Mouse (Mus musculus) CH12F3 (cell line): ENCODE results near the gene Sirt3.
"Not testable (repeated sequence)": the region's sequence is repeated elsewhere in the genome, so short reads cannot be mapped to it uniquely, and the experiment has no call there.

ENCODE experiments used
- in situ Hi-C: fragments of 300-500 bp; cut with MboI; formaldehyde crosslinking; loops from 2 replicates; pipeline ENCODE4 v1.14.3; 2020; ENCODE audit warnings: low sequenced_read_pairs

Sirt3 gene

DNA sequence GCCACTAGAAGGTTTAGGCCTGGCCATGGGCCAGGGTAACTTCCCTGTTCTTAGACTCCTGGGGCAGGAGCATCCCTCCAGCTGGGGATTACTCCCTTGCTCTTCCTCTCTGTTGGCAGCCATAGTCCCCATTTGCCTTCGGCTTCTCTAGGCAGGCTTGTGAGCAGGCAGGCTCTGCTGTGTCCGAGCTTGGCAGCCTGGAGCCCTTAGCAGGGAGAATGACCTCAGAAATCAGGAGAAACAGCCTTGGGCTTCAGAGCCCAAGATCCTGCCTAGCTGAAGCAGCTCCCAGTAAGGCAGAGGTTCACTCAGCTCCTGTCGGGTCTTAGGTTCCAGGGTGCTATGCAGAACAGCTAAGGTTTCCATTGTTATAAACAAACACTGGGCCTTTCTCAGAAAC lies 17.0 kb upstream of the Sirt3 start:
- in situ Hi-C loops: no loop called here

GRCm38 (mm10) chr7:140897863-140898262 lies 15.8 kb upstream of the Sirt3 start:
- in situ Hi-C loops: no loop called here

GRCm38 (mm10) chr7:140894611-140895010 lies 12.5 kb upstream of the Sirt3 start:
- in situ Hi-C loops: no loop called here

GRCm38 (mm10) chr7:140894031-140894430 lies 11.9 kb upstream of the Sirt3 start:
- in situ Hi-C loops: no loop called here

- in situ Hi-C loops: not testable (repeated sequence)
These were observed 8.5 kb upstream of the Sirt3 start for GRCm38 (mm10) chr7:140890636-140891035.

DNA sequence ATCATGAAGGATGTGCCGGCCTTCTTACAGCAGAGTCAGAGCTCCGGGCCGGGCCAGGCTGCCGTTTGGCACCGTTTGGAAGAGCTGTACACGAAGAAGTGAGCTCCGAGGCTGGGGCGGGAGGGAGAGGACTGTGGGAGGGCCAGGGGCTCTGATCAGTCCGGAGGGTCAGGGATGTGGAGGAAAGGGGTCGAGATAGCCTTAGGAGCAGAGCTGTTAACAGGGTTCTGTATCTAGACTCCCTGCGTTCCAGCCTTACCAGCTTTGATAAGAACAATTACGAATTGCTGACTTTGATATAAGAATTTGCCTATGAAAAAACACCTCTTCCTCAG lies 327 bp upstream of the Sirt3 start:
- in situ Hi-C loops: no loop called here

DNA sequence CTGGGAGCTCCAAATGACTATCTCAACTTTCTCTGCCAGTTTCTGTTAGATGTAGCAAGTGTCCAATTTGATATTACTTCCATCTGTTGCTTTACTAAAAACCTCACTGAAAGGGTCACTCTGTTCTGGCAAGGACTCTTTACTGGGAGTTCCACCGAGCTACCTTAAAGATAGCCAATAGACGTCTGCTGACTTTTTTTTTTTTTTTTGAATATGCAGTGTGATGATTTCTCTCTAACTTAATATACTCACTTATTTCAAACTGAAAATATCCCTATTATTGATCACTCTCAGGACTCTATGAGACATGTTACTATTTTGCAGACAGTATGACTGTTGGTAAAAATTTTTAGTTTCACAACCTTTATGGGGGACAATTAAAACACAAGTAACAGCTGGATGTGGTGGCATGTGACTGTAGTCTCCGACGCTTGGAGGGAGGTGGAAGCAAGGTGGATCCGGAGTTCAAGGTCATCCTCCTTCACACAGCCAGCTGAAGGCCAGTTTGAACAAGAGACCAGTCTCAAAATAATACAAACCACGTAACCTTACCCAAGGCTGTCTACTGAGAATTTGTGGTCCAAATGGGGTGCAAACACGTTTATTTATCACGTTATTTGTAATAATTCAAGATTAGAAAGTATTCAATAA lies 1.1 kb downstream of the Sirt3 start:
- in situ Hi-C loops: no loop called here

DNA sequence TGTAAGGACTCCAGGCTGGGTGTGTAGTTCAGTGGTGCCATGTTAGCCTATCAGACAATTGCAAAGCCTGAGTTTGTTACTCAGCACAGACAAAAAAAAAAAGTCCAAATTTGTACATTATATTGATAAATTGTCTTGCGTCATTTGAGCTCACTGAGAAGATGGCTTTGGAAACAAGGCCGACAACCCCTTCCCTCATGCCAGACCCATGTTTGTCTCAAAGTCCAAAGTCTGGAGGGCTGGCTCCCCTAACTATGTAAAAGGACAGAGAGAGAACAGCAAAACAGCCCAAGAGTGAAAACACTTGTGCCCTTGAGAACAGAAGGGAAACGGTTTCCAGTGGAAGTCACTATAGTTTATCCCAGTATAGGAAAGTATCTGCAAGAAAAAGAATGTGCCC lies 1.7 kb downstream of the Sirt3 start:
- in situ Hi-C loops: no loop called here

DNA sequence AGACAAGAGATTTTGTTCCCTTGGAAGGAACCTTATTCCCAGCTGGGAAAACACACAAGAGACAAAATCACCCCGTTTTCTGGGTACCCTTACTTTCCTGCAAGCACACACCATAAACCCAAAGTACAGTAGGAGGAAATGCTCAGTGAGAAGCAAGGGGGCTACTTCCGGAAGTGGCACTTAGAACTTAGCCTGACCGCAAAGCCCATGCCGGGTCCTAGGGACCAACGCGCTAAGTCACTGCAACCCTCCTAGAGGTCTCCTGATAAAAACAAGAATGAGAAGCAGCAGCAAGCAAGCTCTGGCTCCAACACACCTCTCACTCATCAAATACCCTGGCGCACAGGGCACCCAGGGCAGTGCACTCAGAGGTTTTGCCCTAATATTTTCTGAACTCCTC lies 2.8 kb downstream of the Sirt3 start:
- in situ Hi-C loops: no loop called here

DNA sequence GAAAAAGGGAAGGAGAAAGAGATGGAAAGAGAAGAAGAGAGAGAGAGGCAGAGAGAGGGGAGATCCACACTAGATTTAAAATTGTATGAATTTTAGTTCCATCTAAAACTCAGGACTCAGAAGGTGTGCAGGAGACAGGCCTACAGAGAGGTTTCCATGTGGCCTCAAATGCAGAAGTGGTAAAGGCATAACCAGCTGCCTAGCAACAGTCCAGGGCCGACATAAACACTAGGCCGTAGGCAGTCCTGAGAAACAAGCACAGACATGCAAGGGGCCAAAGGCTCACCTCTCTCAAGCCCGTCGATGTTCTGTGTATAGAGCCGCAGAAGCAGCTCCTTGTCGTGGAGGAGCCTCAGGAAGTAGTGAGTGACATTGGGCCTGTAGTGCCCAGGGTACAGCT lies 4.7 kb downstream of the Sirt3 start:
- in situ Hi-C loops: no loop called here

DNA sequence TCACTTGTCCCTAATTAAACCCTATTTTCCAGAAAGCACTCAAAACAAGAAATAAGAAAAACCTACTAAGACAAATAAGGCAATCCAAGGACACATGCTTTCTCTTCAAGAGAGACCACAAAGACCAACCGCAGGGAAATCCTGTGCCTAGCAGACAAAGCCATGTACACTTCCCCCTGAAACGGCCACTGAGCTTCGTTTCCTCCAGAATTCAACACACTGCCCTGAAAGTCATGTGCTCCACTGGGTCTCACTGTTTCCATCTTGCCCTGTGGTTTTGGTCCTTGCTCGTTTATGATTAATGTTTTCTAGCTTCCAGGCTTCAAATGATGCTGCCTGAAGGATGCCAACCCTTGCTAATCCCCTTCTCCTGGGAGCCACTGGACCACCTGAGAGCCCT lies 7.9 kb downstream of the Sirt3 start:
- in situ Hi-C loops: no loop called here

DNA sequence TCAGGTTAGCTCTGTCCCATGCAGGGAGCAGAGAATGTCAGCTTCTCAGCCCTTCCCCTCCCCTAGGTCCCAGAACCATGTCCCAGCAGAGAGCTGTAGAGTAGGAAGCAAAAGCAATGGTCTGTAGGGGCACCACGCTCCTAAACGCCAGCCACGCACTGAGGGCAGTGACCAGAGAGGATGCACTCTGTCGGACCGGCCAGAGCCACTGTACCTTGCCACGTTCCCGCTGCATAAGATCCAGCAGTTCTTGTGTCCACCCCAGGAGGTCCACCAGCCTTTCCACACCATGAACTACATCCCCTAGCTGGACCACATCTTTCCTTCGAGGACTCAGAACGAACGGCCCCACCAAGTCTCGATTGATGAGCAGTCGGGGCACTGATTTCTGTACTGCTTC lies 17.3 kb downstream of the Sirt3 start:
- in situ Hi-C loops: no loop called here

DNA sequence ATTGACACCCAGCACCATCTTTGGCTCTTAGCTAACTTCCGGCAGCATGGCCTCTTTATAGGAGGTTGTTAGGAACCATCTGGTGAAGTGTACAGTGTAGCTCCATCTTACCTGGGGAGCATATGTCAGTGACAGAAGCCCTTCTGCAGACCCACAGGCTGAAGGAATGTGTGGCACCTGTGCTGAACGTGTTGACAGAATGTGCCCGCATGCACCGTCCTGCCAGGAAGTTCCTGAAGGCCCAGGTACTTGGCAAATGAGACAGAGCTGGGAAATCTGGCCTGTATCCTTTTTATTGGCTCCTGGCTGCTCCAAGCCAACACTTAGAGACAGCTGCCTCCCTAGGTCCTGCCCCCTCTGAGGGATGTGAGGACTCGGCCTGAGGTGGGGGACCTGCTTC lies 21.4 kb downstream of the Sirt3 start:
- in situ Hi-C loops: no loop called here

GRCm38 (mm10) chr7:140859997-140860396 lies 22.1 kb downstream of the Sirt3 start:
- in situ Hi-C loops: no loop called here

- in situ Hi-C loops: no loop called here
These were observed 23.4 kb downstream of the Sirt3 start for GRCm38 (mm10) chr7:140858746-140859145.

DNA sequence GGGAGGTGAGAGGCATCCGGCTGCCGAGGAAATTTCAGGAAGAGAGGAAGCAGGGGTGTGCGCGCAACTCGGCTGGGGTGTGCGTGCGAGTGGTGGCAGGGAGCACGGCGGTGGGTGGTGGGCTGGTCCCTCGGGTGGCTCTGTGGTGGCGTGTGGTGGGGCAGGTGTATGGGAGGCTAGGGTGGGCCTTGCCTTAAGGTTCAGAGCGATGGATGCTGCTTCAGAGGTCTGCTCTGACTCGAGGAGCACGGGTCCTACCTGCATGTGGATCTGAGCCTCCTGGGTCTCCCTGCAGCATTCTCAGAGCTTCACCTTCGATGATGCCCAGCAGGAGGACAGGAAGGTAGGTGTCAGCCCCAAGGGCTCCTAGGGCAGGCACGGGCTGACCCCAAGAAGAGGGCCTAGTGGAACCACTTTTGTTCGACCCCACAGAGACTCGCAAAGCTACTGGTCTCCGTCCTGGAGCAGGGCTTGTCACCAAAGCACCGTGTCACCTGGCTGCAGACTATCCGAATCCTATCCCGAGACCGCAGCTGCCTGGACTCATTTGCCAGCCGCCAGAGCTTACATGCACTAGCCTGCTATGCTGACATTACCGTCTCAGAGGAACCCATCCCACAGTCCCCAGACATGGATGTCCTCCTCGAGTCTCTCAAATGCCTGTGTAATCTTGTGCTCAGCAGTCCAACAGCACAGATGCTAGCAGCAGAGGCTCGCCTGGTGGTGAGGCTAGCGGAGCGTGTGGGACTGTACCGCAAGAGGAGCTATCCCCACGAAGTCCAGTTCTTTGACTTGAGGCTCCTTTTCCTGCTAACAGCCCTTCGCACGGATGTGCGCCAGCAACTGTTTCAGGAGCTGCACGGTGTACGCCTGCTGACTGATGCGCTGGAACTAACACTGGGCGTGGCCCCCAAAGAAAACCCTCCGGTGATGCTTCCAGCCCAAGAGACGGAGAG lies 24.3 kb downstream of the Sirt3 start, which contains the start of gene Bet1l:
Bet1l (minus strand) TSS at position 28 of the 956 bp plus-strand sequence.
- in situ Hi-C loops: no loop called here

DNA sequence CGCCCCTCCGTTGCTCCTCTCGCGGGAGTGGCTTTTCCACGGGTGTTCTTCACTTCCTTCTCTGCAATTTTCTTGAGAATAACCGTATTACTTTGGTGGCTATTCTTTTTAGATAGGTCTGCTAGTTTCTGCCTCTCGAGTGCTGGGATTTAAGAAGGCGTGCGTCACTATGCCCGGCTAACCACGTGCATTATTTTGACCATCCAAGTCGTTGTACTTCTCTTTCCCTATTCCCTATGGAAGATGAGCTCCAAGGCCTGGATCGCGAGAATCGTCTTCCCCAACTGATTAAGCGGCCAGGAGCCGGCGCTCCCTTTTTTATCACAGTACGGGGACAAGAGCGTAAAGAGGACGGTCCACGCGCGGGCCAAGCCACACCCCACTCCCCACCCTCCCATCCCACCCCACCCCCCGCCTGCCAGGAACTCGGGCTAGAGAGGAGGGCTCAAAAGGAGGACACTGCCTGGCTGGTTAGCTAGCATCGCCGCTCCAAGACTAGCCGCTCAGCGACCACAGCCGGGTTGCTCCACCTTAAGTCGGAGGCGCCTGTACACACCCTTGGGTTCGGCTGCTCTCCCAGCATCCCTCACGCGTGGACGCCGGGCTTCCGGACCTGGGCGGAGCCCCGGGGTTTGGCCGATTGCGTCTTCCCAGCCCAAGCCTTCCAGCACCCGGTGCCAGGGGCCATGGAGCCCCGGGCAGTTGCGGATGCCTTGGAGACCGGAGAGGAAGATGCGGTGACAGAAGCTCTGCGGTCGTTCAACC lies 25.1 kb downstream of the Sirt3 start, which contains the start of gene Ric8a:
Ric8a (plus strand) TSS at position 173 of the 765 bp plus-strand sequence.
- in situ Hi-C loops: no loop called here

GRCm38 (mm10) chr7:140855860-140856784 lies 26.0 kb downstream of the Sirt3 start, which contains the start of gene Gm45785:
Gene Gm45785, minus strand, starts transcription at chr7:140856331.
- in situ Hi-C loops: no loop called here

DNA sequence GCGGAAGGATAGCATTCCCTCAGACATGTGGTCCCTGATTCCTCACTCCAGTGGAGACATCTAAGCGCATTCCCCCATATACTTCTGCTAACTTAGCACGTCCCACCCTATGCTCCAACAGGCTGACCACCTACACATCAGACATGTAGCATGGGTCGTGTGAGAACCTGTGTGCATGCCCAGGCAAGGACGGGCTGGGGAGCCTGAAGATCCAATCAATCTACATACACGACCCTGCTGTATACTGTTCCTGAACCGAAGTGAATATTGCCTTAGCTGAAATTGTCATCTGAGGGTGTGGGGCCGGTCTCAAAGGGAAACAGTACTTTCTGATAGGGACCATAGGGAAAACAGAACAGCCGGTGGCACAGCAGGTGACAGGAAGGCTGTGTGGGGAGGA lies 26.9 kb downstream of the Sirt3 start:
- in situ Hi-C loops: no loop called here

- in situ Hi-C loops: no loop called here
These were observed 27.6 kb downstream of the Sirt3 start for GRCm38 (mm10) chr7:140854483-140854882.
